Mouse (Mus musculus) forelimb bud, embryonic 11.5 days (tissue): ENCODE measurements at regions not wholly inside any gene's neighbourhood (a gene's known extent, or its start where the extent isn't known, plus 50 kb on each side); places are given as distances from the start of the nearest gene placed in this dataset.

Source experiments
- DNase-seq: peaks from one replicate; pipeline ENCODE4 v3.0.0-alpha.2; 2012; ENCODE audit warnings: low read depth, low spot score

DNA sequence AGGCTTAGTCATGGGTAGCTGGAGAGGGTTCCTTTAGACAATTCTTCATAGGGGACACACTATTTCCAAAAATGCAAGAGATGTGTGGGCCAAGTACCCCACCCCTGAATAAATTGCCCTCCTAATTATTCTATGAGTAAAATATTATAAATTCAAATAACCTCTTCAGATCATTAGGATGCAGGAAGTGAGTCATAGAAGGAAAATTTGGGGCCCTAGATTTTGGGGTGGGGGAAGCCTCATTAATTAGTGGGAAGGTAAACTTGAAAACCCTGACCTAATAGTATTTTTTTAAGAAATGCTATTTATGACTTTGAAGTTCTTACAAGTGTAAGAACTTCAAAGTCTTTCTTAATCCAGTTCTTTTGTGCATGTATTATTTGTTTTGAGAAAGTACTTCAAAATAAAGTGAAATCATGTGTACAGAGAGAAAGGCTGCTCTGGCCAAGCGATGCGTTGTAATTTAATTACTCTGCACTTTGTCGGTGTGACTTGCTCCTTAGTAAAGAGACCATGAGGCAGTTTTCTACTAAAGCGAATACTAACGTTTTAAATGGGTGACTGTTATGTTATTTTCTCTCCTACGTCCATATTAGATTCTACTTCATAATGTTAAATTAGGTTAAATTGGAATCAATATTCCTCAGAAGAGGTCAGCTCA, 200.6 kb downstream of the Tgfb2 start:
- no peak for DNase-seq

DNA sequence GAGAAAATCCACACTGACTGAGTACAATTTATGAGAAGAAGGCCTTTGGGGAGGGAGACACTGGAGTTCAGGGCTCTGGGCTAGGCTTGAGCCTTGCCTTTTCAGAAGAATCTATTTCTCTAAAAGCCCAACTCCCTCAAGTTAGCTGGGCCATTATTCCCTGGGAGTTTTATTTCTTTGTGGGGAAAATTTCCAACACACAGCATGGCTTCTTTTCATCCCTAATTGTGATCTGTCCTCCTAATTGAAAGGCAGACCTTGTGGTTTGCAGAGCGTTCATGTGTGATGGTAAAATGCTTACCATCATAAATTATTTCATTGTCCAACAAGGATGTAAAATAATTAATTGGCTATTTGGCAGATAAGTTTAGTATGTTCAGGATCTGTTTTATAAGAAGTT, 204.1 kb downstream of the Tgfb2 start:
- no peak for DNase-seq

- DNase-seq: no peak
Measured at GRCm38 (mm10) chr1:186497872-186498271, 207.9 kb downstream of the Tgfb2 start.

GRCm38 (mm10) chr1:186497333-186497732, 208.5 kb downstream of the Tgfb2 start:
- DNase-seq: no peak

DNA sequence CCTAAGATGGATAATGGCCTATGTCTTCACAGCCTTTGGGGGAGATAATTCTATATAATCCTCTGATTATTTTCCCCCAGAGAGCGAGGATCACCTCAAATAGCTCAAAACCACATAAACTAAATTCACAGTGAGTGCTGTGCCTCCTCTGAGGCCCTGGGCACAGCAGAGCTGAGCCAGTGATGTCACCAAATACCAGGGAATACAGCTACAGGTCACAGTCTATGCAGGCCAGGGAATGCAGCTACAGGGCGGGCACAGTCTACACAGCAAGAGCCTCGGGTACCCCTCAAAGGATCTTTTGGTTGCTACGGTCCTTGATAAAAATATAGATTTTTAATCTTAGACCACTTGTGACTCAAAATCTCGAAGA, 211.4 kb downstream of the Tgfb2 start:
- DNase-seq: no peak

- no peak for DNase-seq
Measured at GRCm38 (mm10) chr1:186493664-186494410, 212.0 kb downstream of the Tgfb2 start.

- DNase-seq: no peak
Measured at GRCm38 (mm10) chr1:186482177-186482576, 223.6 kb downstream of the Tgfb2 start.

- no peak for DNase-seq
Measured at GRCm38 (mm10) chr1:186480019-186480418, 225.8 kb downstream of the Tgfb2 start.

GRCm38 (mm10) chr1:186478428-186479238, 227.2 kb downstream of the Tgfb2 start:
- no peak for DNase-seq

DNA sequence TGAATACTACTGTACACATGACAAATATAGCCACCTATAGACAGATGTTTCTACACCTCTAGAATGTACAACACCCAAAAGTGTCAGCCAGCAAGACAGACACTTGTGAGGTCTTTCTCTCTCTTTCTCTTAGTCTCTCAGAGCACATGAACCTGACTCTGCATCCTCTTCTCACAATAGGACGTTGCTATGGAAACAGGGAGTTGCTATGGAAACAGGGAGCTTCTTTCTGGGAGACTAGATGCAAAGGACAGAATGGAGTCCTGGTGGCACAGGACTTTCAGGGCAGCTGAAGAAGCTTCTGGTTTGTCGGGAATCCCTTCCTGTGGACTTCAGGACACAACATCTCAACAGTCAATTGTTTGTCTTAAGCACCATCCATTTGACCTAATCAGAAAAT, 230.9 kb downstream of the Tgfb2 start:
- DNase-seq: peak; percentile 68

DNA sequence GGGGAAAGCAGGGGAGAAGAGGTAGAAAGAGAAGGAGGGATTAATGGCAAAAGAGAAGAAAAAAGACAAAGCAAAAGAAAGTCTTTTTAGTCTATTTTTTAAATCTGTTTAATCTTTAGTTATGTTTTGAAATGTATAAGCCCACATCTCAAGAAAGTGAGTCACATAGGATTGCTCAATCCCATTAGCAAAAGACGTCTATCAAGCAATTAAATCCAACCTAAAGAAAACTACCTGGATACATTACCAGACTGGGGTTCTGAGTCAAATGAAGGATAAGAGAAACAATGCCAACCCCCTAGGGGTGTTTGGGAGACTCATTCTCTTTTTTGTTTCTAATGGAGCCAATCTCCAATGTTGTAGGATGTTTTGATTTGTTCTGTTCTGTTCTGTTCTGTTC, 231.4 kb downstream of the Tgfb2 start:
- no peak for DNase-seq

- DNase-seq: no peak
Measured at GRCm38 (mm10) chr1:186472955-186473354, 232.8 kb downstream of the Tgfb2 start.

DNA sequence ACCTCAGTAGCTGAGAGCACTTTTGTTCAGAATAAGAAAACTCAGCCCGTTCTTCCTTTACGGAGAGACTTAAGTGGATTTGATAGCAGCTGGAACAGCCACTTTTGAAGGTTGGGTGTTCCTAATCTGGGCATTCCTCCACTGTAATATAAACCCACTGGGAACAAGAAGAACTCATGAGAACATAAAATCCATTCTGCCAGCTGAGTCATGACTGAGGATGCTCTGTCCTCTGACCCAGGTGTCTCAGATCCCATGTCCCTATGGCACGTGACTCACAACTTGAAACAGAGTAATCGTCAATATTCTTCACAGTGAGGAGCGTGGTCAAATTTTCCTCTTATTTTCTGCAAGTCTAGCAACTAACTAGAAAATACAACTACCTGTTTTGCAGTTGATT, 240.3 kb downstream of the Tgfb2 start:
- DNase-seq: no peak

DNA sequence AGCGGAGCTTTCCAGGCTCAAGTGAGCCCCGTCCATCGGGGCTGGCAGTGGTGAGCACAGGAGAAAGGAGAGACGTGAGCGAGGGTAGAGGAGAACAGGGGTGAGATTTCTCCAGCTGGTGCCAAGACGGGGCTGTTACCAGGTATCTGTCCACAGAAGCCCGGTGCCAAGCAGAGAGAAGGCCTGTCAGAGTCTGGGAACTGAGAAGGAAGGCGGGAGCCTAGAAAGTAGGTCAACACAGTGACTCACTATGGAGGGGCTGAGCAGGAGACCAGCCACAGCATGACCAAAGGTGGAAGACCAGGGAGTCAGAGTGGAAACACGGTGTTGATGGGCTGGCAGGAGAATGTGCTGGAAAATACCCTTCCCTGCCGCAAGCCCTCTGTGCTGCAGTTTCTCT, 245.0 kb downstream of the Tgfb2 start:
- no peak for DNase-seq

GRCm38 (mm10) chr1:186458099-186458637, 247.6 kb downstream of the Tgfb2 start:
- DNase-seq: no peak

- DNase-seq: no peak
Measured at GRCm38 (mm10) chr1:186457098-186457497, 248.7 kb downstream of the Tgfb2 start.

GRCm38 (mm10) chr1:186456131-186456530, 249.7 kb downstream of the Tgfb2 start:
- no peak for DNase-seq

DNA sequence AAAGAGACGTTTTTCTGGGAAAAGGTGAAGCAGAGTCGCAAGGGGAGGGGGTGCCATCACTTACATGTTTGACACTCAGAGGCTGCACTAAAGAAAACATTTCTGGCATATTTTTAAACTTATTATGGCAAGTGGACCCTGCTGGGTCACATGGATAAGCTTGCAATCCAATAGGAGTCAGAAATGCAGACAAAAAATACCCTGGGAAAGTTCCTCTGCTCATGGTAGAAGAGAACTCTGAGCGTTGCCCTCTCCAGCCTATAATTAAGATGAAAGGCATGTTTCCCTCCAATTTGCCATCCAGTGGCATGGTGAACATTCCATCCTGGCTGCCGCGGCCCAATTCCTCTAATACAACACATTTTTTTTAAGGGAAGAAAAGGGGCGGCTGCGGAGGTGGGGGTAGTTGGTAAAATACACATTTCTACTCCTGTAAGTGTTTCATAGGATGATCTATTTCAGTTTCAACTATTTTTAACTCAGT, 250.6 kb downstream of the Tgfb2 start:
- DNase-seq: no peak

GRCm38 (mm10) chr1:186454393-186455085, 251.2 kb downstream of the Tgfb2 start:
- no peak for DNase-seq

- peak; percentile 57 for DNase-seq
Measured at GRCm38 (mm10) chr1:186448841-186449650, 256.7 kb downstream of the Tgfb2 start.

GRCm38 (mm10) chr1:186447521-186447920, 258.3 kb downstream of the Tgfb2 start:
- DNase-seq: no peak
